Mouse (Mus musculus) kidney, adult 2 months (tissue): Measurements from ENCODE around the gene Psmd6. TPM values are rescaled to one million over a fixed set of nuclear protein-coding genes. Genes with fewer than 3 reads are reported as not detected.

Experiments
- DNase-seq: peaks from one replicate; pipeline ENCODE4 v3.0.0; 2021
- H3K27ac ChIP-seq: fragments of 200-500 bp; 2 replicates; pipeline ENCODE4 v1.5.1; 2012; ENCODE audit warnings: low read depth, low read length, control low read depth, inconsistent platforms; ENCODE audit not compliant: insufficient read depth
- H3K27me3 ChIP-seq: fragments of 200-500 bp; replicated peaks from 2 replicates; pipeline ENCODE4 v1.6.1; 2012; ENCODE audit warnings: mild to moderate bottlenecking, moderate library complexity, low read length, inconsistent platforms; ENCODE audit not compliant: control insufficient read depth, insufficient read depth
- H3K36me3 ChIP-seq: fragments of 200-500 bp; 2 replicates; pipeline ENCODE4 v1.6.1; 2012; ENCODE audit warnings: mild to moderate bottlenecking, moderate library complexity, low read length, inconsistent platforms; ENCODE audit not compliant: control insufficient read depth, insufficient read depth
- H3K4me1 ChIP-seq: fragments of 200-500 bp; 2 replicates; pipeline ENCODE4 v1.6.1; 2011; ENCODE audit warnings: low read length; ENCODE audit not compliant: control insufficient read depth, insufficient read depth
- H3K4me3 ChIP-seq: fragments of 200-500 bp; 2 replicates; pipeline ENCODE4 v1.5.1; 2011; ENCODE audit warnings: mild to moderate bottlenecking, low read depth, low read length, control low read depth; ENCODE audit not compliant: insufficient read depth
- CTCF ChIP-seq: fragments of 200-500 bp; conservative IDR thresholded peaks from 2 replicates; pipeline ENCODE4 v1.5.1; 2011; ENCODE audit warnings: low read depth, mild to moderate bottlenecking, control low read depth, low read length, moderate library complexity, mixed read lengths; ENCODE audit not compliant: insufficient read depth, insufficient read length
- POLR2A ChIP-seq: fragments of 200-500 bp; IDR thresholded peaks from one replicate; pipeline ENCODE4 v1.6.1; 2011; ENCODE audit warnings: low read depth, low read length, control low read depth
- WGBS: fragments of 180-500 bp; shearing (Covaris S2); methylation state at CpG from one replicate; pipeline ENCODE4 v1.1.7; 2018; 5-methylcytosine and 5-hydroxymethylcytosine counted together
- polyA plus RNA-seq: library from polyadenylated mRNA; depleted of rRNA; stranded (reverse); fragments of >200 nt; gene quantifications from 2 replicates; pipeline ENCODE4 v1.2.3, GENCODE M21; 2012

Gene Psmd6
- polyA plus RNA-seq, 1 experiment = 40.4 TPM

DNA sequence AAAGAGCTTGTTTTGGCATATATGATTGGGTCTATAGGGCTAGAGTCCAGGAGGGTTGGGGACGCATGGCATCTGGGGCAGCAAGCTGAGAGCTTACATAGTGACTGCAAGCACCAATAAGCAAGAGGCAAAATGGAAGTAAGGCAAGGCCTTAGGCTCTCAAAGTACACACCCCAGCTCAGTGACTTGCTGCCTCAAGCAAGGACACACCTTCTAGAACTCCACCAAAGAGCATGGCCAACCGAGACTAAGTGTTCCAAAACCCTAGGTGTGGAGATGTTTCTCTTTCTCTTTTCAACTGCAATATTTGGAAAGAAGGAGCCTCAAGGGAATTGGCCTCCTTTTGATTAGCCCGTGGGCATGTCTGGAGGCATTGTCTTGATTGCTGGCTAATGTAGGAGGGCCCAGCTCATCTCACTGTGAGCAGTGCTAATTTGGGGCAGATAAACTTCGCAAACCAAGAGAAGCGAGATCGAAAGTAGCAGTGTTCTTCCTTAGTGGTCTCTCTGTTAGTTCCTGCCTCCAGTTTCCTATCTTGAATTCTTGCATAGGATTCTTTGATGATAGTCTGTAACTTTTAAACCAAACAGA is 40.1 kb downstream of the Psmd6 start:
- WGBS = 91% methylated on average over 6 of the region's 6 CpGs
- no peak for DNase-seq
- no peaks in the 10 kb centered on the region for H3K27me3 ChIP-seq
- no peaks in the 10 kb centered on the region for H3K4me1 ChIP-seq
- no peaks in the 10 kb centered on the region; the same call in 1 of the 2 replicates for H3K36me3 ChIP-seq
- no peak for TF ChIP-seq CTCF
- no peak for TF ChIP-seq POLR2A
- H3K4me3 ChIP-seq = no peak overlapping the region
- no peak overlapping the region for H3K27ac ChIP-seq

GRCm38 (mm10) chr14:14071456-14071855 is 49.3 kb downstream of the Psmd6 start:
- Histone ChIP-seq H3K36me3 (no peaks in the 10 kb centered on the region; the same call in 1 of the 2 replicates), H3K27me3 (no peaks in the 10 kb centered on the region), H3K4me1 (peaks cover 37% of the 10 kb centered on the region), H3K4me3 (no peak overlapping the region), H3K27ac (peak overlapping the region; percentile 43; the same call in 1 of the 2 replicates)
- DNase-seq = peak; percentile 45
- TF ChIP-seq CTCF (no peak), POLR2A (no peak)
- 30% methylated on average over 4 of the region's 4 CpGs for whole genome bisulfite sequencing

GRCm38 (mm10) chr14:14070541-14071315 is 50.1 kb downstream of the Psmd6 start:
- DNase-seq = peak; percentile 36
- WGBS = 36% methylated on average over 6 of the region's 6 CpGs
- Histone ChIP-seq H3K27me3 (no peaks in the 10 kb centered on the region), H3K36me3 (no peaks in the 10 kb centered on the region; the same call in 1 of the 2 replicates), H3K4me3 (no peak overlapping the region), H3K27ac (peak overlapping the region; percentile 43; the same call in 1 of the 2 replicates), H3K4me1 (peaks cover 44% of the 10 kb centered on the region)
- TF ChIP-seq POLR2A (no peak), CTCF (no peak)

GRCm38 (mm10) chr14:14068553-14068952 is 52.2 kb downstream of the Psmd6 start:
- TF ChIP-seq CTCF (no peak), POLR2A (no peak)
- no peaks in the 10 kb centered on the region; the same call in 1 of the 2 replicates for H3K36me3 ChIP-seq
- DNase-seq = no peak
- peaks cover 58% of the 10 kb centered on the region for H3K4me1 ChIP-seq
- WGBS = 27% methylated on average over 3 of the region's 3 CpGs
- no peaks in the 10 kb centered on the region for H3K27me3 ChIP-seq
- H3K27ac ChIP-seq = peak overlapping the region; percentile 99
- no peak overlapping the region for H3K4me3 ChIP-seq

DNA sequence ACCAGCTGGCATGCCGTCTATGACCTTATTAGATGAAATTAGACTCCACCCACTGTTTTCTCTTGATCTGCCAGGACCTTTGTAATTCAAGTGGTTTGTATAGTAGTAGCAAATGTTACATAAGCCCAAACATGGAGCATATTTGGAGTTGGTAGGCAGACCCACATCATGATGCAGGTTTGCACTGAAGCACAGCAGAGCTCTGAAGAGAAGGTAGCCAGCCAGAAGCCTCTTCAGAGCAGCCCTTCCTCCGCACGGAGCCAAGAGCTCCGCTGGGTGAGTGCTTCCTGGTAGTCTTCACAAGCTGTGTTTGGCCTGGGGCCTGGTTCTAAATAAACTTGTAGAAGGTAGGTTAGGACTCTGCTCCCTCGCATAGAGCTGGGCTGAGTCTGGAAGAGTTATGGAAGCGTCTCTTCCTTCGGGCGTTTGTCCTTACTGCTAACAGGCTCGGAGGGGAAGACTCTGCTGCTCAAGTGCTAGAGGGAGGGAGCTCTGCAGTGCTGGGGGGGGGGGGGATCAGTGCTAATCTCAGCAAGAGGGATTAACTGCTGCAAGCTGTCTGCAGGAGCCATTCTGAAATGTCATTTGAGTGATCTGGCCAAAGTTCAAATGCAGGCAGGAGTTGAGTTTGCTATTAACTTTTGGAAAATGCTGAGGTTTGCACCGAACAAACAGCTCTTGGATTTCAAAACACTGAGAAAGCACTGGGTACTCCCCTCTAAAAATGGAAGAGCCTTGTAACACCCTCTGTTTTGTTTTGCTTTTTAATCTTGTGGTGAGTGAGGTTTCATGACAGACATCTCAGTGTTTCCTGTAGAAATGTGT is 52.9 kb downstream of the Psmd6 start:
- 12% methylated on average over 10 of the region's 10 CpGs for WGBS
- DNase-seq = peak; percentile 93
- no peak for TF ChIP-seq POLR2A
- no peak for TF ChIP-seq CTCF

DNA sequence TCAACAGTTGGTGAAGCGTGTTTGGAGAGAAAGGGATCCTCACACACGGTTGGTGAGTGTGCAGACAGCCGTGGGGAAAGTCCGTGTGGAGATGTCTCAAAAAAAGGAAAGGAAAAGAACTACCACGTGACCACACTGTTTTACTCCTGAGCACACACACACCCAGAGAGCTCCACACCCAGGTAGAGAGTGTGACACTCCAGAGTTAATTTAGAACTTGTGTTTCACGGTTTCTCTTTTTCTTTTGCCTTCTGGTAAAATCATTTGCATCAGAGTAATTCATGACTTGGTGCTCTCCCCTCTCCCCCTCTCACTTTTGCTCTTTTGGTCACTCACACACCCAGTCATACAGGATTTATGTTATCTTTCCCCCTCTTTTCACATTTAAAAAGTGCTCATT is 54.5 kb downstream of the Psmd6 start:
- Histone ChIP-seq H3K4me1 (peaks cover 59% of the 10 kb centered on the region), H3K27me3 (no peaks in the 10 kb centered on the region), H3K27ac (peak overlapping the region; percentile 74), H3K4me3 (no peak overlapping the region), H3K36me3 (no peaks in the 10 kb centered on the region; the same call in 1 of the 2 replicates)
- TF ChIP-seq CTCF = no peak
- no peak for TF ChIP-seq POLR2A
- WGBS = 50% methylated on average over 6 of the region's 6 CpGs
- peak; percentile 29 for DNase-seq

More for the DNA sequence above, 52.9 kb downstream of the Psmd6 start:
- Histone ChIP-seq H3K36me3 (no peaks in the 10 kb centered on the region; the same call in 1 of the 2 replicates), H3K4me3 (peak overlapping the region; percentile 46), H3K4me1 (peaks cover 65% of the 10 kb centered on the region), H3K27ac (peak overlapping the region; percentile 99), H3K27me3 (no peaks in the 10 kb centered on the region)

DNA sequence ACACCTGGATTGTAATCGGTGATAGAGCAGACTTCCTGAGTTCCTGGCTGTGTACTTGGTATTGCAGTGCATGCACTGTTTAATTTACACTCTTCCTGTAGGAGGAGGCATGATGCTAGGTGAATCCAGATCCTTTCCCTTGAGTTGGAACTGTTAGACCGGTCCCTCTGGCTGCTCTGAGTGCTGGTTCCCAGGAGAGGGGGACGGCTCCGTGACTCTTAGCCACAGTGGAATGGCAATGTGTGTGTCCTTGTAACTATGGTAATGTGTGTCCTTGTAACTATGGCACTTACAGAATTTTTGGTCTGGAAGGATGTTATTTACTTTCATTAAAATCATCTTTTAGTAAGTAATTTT is 55.7 kb downstream of the Psmd6 start:
- DNase-seq = no peak

More for the DNA sequence above, 55.7 kb downstream of the Psmd6 start:
- H3K4me3 ChIP-seq = no peak overlapping the region
- peak overlapping the region; percentile 56 for H3K27ac ChIP-seq
- peaks cover 50% of the 10 kb centered on the region for H3K4me1 ChIP-seq
- no peak for TF ChIP-seq CTCF
- TF ChIP-seq POLR2A = no peak
- H3K36me3 ChIP-seq = no peaks in the 10 kb centered on the region; the same call in 1 of the 2 replicates
- H3K27me3 ChIP-seq = no peaks in the 10 kb centered on the region
- 48% methylated on average over 4 of the region's 4 CpGs for WGBS
